Mouse (Mus musculus) kidney, embryonic 15.5 days (tissue): ENCODE results near the gene Tulp1. TPM values are rescaled to one million over a fixed set of nuclear protein-coding genes. Genes with fewer than 3 reads are reported as not detected.

Source experiments
- ATAC-seq: fragments of 200-750 bp; cut with Nextera tagmentation; replicated peaks from 2 replicates; pipeline ENCODE4 v1.8.0; 2017; ENCODE audit warnings: moderate TSS enrichment; ENCODE audit not compliant: low FRiP score
- H3K27ac ChIP-seq: fragments of 300-500 bp; sonication (generic); 2 replicates; pipeline ENCODE4 v1.5.1; 2015; ENCODE audit warnings: mild to moderate bottlenecking, inconsistent platforms
- H3K27me3 ChIP-seq: fragments of 300-500 bp; sonication (generic); 2 replicates; pipeline ENCODE4 v1.6.1; 2015; ENCODE audit warnings: inconsistent platforms
- H3K36me3 ChIP-seq: fragments of 300-500 bp; sonication (generic); 2 replicates; pipeline ENCODE4 v1.6.1; 2015; ENCODE audit warnings: inconsistent platforms
- H3K4me1 ChIP-seq: fragments of 300-500 bp; sonication (generic); 2 replicates; pipeline ENCODE4 v1.6.1; 2015; ENCODE audit warnings: inconsistent platforms
- H3K4me2 ChIP-seq: fragments of 300-500 bp; sonication (generic); 2 replicates; pipeline ENCODE4 v1.6.1; 2015; ENCODE audit warnings: moderate library complexity, mild to moderate bottlenecking, inconsistent platforms
- H3K4me3 ChIP-seq: fragments of 300-500 bp; sonication (generic); replicated peaks from 2 replicates; pipeline ENCODE4 v1.5.1; 2015; ENCODE audit warnings: mild to moderate bottlenecking, inconsistent platforms
- H3K9ac ChIP-seq: fragments of 300-500 bp; sonication (generic); 2 replicates; pipeline ENCODE4 v1.6.1; 2015; ENCODE audit warnings: mild to moderate bottlenecking, inconsistent platforms
- H3K9me3 ChIP-seq: fragments of 300-500 bp; sonication (generic); replicated peaks from 2 replicates; pipeline ENCODE4 v1.6.1; 2016; ENCODE audit warnings: inconsistent platforms
- WGBS: fragments of 180-500 bp; shearing (Covaris S2); methylation state at CpG from one replicate; pipeline ENCODE4 v1.1.7; 2015; ENCODE audit warnings: mixed read lengths; 5-methylcytosine and 5-hydroxymethylcytosine counted together
- polyA plus RNA-seq: library from polyadenylated mRNA; unstranded; fragments of >200 nt; fragmentation: Nextera tagmentation; extraction: Ambion mirVana; gene quantifications from 2 replicates; pipeline ENCODE4 v1.2.1, GENCODE M21; 2015

The Tulp1 gene
- polyA plus RNA-seq, 1 experiment from 2014 or later, result 6.4 TPM

DNA sequence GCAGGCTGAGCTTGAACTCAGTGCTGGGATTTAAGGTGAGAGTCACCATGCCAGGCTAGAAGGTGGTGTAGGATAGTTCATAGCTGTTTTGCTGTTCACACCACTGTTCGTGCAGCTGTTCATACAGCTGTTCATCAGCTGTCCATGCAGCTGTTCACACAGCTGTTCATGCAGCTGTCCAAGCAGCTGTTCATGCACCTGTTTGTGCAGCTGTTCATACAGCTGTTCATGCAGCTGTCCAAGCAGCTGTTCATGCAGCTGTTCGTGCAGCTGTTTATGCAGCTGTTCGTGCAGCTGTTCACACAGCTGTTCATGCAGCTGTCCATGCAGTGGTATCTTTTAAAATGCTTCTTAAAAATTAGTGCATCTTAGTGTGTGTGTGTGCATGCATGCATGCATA lies 23.5 kb upstream of the Tulp1 start:
- Histone ChIP-seq H3K9ac (no peak overlapping the region), H3K27ac (no peak overlapping the region), H3K36me3 (no peaks in the 10 kb centered on the region), H3K4me3 (no peak overlapping the region), H3K4me2 (no peak overlapping the region), H3K27me3 (peaks cover 32% of the 10 kb centered on the region), H3K4me1 (peaks cover 20% of the 10 kb centered on the region), H3K9me3 (no peaks in the 10 kb centered on the region)
- no peak for ATAC-seq
- 80% methylated on average over 3 of the region's 3 CpGs for WGBS

DNA sequence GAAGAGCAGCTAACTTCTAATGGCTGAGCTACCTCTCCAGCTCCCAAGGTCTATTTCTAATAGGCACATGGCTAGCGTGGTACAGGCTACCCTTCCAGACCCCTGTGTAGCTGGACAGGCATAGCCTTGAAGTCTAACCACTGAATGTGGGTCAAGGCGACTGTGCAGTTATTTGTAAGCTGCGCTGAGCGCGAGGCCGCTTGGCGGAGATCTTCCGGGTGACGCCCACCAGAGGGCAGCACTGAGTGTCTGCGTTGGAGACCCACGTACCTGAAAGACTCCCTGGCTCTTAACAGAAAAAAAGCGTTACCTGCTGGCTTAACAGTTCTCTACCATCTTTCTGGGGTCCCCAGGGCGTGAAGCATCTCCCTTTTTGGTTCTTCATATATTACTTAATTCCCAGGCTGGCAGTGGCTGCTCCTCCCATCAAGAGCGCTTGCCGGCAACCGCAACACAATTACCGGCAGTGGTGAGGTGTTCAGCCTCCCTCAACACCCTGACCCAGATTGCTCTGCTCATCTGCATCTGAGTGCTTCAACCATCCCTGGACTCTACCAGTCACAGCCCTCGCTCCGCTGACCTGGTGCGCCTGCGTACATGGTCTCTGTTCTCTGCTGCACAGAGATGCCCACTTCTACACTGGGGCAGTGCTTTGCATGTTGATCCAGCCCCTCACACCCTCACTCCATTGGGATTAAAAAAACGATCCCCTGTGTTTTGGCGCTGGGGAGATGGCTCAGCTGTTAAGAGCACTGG lies 21.3 kb upstream of the Tulp1 start:
- WGBS, result 4% methylated on average over 23 of the region's 23 CpGs
- Histone ChIP-seq H3K36me3 (no peaks in the 10 kb centered on the region), H3K4me1 (peaks cover 4% of the 10 kb centered on the region; the same call in 1 of the 2 replicates), H3K27ac (no peak overlapping the region), H3K4me2 (peak overlapping the region; percentile 47), H3K4me3 (peak overlapping the region; percentile 16; the same call in 1 of the 2 replicates), H3K9me3 (no peaks in the 10 kb centered on the region), H3K9ac (no peak overlapping the region), H3K27me3 (peaks cover 32% of the 10 kb centered on the region)
- ATAC-seq, result no peak

DNA sequence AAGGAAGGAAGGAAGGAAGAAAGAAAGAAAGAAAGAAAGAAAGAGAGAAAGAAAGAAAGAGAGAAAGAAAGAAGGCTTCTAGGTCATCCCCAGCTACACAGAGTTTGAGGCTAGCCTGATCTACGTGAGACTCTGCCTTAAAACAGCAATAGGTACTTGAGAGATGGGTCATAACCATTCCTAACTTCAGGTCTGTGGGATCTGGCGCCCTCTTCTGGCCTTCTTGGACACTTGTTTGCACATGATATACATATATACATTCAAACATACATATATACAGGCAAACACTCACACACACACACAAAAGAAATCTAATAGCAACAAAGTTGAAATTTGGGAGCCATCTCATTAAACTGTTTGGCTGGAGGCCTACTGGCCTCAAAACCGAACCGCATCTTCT lies 19.3 kb upstream of the Tulp1 start:
- peaks cover 4% of the 10 kb centered on the region; the same call in 1 of the 2 replicates for H3K4me1 ChIP-seq
- H3K9ac ChIP-seq, result no peak overlapping the region
- H3K4me3 ChIP-seq, result no peak overlapping the region
- H3K27ac ChIP-seq, result no peak overlapping the region
- peaks cover 35% of the 10 kb centered on the region for H3K27me3 ChIP-seq
- WGBS, result 74% methylated on average over 4 of the region's 4 CpGs
- H3K4me2 ChIP-seq, result no peak overlapping the region
- H3K9me3 ChIP-seq, result no peaks in the 10 kb centered on the region
- H3K36me3 ChIP-seq, result no peaks in the 10 kb centered on the region
- ATAC-seq, result no peak

DNA sequence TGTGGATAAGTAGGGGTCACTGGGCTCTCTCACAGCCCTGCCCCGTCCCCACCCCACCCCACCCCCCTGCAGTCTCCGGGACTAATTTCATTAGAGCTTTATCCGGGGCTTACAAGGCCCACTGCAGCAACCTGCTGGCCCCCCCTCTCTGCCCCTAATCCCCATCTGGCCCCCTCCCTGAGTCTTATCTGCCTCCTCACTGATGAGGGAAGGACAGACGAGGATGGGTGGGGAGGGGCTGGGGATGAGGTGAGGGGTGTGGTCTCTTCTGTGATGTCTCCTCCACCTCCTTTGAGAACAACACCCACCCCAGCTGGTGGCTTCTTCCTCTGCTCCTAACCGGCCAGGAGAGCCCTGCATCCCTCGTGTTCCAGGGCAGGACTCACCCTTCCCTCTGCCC lies 15.2 kb upstream of the Tulp1 start:
- no peak overlapping the region for H3K4me2 ChIP-seq
- H3K36me3 ChIP-seq, result no peaks in the 10 kb centered on the region
- 16% methylated on average over 6 of the region's 6 CpGs for WGBS
- H3K27me3 ChIP-seq, result peaks cover 20% of the 10 kb centered on the region
- H3K9ac ChIP-seq, result no peak overlapping the region
- H3K4me1 ChIP-seq, result peaks cover 7% of the 10 kb centered on the region
- H3K4me3 ChIP-seq, result no peak overlapping the region
- no peak for ATAC-seq
- no peaks in the 10 kb centered on the region for H3K9me3 ChIP-seq
- H3K27ac ChIP-seq, result no peak overlapping the region

DNA sequence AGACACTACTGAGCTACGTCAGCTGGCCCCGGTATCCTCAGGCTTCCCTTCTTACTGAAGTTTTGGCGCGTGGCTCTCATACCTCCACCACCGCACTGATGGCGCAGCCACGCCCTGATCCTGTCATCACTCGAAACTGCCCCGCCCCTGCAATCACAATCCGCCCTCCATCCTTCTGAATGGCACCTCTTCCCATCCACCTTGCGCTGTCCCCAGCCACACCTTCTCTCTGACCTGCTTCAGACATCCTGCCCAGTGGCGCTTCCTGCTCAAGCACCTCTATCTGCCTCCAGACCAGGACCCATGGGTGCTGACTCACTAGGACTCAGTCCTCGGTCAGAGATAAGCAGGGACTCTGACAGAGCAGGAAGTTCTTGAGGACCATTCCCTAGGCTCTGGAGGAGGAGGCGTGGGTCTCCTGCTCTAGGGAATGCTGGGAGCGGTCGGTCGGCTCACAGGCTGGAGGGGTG lies 10.6 kb upstream of the Tulp1 start:
- H3K27me3 ChIP-seq, result peaks cover 35% of the 10 kb centered on the region
- H3K27ac ChIP-seq, result no peak overlapping the region
- no peak overlapping the region for H3K4me3 ChIP-seq
- peak; percentile 30; the same call in 1 of the 2 replicates for ATAC-seq
- H3K4me2 ChIP-seq, result peak overlapping the region; percentile 33; the same call in 1 of the 2 replicates
- 12% methylated on average over 17 of the region's 17 CpGs for WGBS
- H3K9ac ChIP-seq, result no peak overlapping the region
- no peaks in the 10 kb centered on the region for H3K9me3 ChIP-seq
- H3K4me1 ChIP-seq, result peaks cover 17% of the 10 kb centered on the region
- no peaks in the 10 kb centered on the region for H3K36me3 ChIP-seq

DNA sequence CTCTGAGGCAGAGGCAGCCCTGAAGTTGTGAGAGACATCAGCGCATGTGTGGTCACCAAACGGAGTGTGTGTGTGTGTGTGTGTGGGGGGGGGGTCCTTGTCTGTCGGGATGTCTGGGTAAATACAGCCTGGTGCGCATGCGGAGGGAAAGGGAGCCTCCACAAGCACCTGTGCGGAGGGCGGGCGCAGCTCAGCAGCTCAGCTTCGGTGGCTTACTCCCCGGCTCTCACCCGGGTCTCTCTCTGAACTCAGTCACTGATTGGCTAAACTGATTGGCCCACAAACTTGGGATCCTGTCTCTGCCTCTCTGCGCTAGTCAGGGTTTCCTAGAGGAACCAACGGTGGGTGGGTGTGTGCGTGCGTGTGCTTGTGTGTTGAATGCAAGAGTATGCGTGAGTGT lies 9.5 kb upstream of the Tulp1 start:
- Histone ChIP-seq H3K4me2 (peak overlapping the region; percentile 45), H3K4me1 (peaks cover 17% of the 10 kb centered on the region), H3K27ac (no peak overlapping the region), H3K27me3 (peaks cover 32% of the 10 kb centered on the region), H3K9ac (0 out of 2 replicates have a peak overlapping the region, but pooled peaks have one; percentile 8), H3K9me3 (no peaks in the 10 kb centered on the region), H3K36me3 (no peaks in the 10 kb centered on the region), H3K4me3 (no peak overlapping the region)
- 14% methylated on average over 16 of the region's 16 CpGs for WGBS
- 0 out of 2 replicates have a peak, but pooled peaks have one; percentile 20 for ATAC-seq

DNA sequence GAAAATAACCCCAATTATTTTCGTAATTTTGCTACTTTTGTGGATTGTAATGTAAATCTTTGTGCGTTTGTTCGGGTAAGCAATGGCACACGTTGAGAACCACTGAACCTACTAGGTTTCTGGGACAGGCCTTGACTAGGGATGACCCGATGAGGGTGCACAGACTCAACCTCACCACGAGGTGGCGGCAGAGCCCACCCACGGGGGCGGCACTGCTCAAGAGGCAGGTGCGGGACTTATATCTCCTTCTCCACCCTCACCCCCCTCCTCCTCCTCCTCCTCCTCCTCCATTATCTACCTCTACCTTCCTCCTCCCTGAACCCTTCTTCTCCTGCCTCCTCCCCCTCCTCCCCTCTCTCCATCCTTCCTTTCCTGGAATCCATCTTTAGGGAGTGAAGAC lies 8.8 kb upstream of the Tulp1 start:
- H3K27ac ChIP-seq, result no peak overlapping the region
- no peak overlapping the region for H3K9ac ChIP-seq
- H3K4me2 ChIP-seq, result 0 out of 2 replicates have a peak overlapping the region, but pooled peaks have one; percentile 45
- WGBS, result 15% methylated on average over 10 of the region's 10 CpGs
- H3K27me3 ChIP-seq, result peaks cover 32% of the 10 kb centered on the region
- H3K9me3 ChIP-seq, result no peaks in the 10 kb centered on the region
- peaks cover 17% of the 10 kb centered on the region for H3K4me1 ChIP-seq
- ATAC-seq, result 0 out of 2 replicates have a peak, but pooled peaks have one; percentile 35
- no peaks in the 10 kb centered on the region for H3K36me3 ChIP-seq
- H3K4me3 ChIP-seq, result no peak overlapping the region

DNA sequence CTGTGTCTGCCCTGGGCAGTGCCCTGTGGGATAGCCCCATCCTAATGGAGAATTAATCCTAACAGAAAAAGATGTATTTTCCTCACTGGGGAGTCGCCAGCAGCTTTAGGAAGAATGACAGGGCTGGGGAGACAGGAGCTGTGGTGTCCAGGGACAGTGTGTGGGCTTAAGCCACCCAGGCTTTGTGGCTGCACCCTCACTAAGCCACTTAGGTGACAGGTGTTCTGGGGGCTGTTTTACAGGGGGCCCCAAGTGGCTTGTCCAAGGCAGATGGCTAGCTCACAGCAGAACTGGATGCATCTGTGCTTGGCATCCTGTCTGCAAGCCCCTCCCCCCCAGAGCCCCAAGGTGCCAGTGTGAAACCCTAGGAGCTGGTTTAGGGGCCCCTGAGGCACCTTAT lies 6.9 kb upstream of the Tulp1 start:
- Histone ChIP-seq H3K4me2 (no peak overlapping the region), H3K9ac (no peak overlapping the region), H3K27ac (no peak overlapping the region), H3K4me1 (peaks cover 22% of the 10 kb centered on the region), H3K4me3 (no peak overlapping the region), H3K27me3 (peaks cover 24% of the 10 kb centered on the region), H3K9me3 (no peaks in the 10 kb centered on the region), H3K36me3 (no peaks in the 10 kb centered on the region)
- 74% methylated on average over 1 of the region's 1 CpGs for WGBS
- no peak for ATAC-seq

DNA sequence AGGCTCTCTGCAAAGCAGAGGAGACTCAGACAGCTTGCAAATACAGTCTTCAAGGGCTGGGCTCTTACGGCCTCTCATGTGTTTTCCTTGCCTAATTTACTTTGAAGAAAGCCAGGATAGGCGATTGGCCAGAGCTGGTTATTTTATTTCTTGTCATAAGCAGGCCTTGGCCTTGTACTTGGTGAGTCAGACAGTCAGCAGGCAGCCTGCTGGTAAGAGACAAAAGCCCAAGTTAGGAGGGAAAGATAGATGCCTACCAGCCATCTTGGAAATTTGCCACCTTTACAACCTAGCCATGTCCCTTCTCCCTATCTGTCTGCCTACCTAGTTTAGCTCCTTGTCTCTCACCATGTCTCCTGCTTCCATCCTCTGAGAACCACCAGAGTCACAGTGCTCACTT lies 6.3 kb upstream of the Tulp1 start:
- no peak for ATAC-seq
- H3K36me3 ChIP-seq, result no peaks in the 10 kb centered on the region

DNA sequence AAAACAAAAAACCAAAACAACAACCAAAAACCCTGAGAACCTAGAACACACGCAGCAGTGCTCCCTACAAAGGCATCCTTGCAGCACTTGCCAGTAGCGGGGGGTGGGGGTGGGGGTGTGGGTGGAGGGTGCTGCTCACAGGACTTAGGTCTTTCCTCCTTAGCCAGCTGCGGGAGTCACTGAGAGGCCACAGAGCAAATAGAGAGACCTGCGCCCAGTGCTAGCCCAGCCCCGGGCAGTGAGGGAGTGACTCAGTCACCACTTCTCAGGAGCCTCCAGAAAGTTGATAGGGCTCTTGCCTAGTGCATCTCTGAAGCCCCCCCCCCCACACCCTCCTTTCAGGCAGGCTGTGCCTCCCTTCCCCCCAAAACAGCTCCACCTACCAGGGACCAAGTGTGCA lies 4.0 kb upstream of the Tulp1 start:
- no peak overlapping the region for H3K4me3 ChIP-seq
- no peak overlapping the region for H3K9ac ChIP-seq
- 70% methylated on average over 5 of the region's 5 CpGs for WGBS
- peaks cover 23% of the 10 kb centered on the region for H3K27me3 ChIP-seq
- H3K27ac ChIP-seq, result no peak overlapping the region
- H3K36me3 ChIP-seq, result no peaks in the 10 kb centered on the region
- ATAC-seq, result no peak
- no peak overlapping the region for H3K4me2 ChIP-seq
- peaks cover 17% of the 10 kb centered on the region for H3K4me1 ChIP-seq
- no peaks in the 10 kb centered on the region for H3K9me3 ChIP-seq

More for the DNA sequence above, 6.3 kb upstream of the Tulp1 start:
- H3K27ac ChIP-seq, result no peak overlapping the region
- no peak overlapping the region for H3K4me2 ChIP-seq
- peaks cover 22% of the 10 kb centered on the region for H3K4me1 ChIP-seq
- H3K9ac ChIP-seq, result no peak overlapping the region
- H3K9me3 ChIP-seq, result no peaks in the 10 kb centered on the region
- peaks cover 24% of the 10 kb centered on the region for H3K27me3 ChIP-seq
- 71% methylated on average over 2 of the region's 2 CpGs for WGBS
- H3K4me3 ChIP-seq, result no peak overlapping the region

DNA sequence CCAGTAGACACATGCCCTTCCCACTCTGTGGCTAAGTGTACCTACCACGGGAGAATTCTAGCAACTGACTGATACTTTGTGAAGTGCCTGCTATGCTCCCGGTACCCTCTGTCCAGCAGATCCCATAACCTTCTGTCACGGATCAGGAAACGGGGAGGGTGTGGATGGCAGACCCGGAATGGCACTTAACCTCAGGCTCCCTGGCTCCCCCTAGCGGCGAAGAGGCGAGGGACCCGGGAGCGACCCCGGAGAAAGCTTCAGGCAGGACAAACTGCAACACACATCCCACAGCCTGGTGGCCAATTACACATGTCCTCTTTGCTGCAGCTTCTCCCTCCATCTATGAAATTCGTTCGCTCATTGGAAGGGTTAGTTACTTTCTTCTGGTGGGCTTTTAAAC lies 3.4 kb upstream of the Tulp1 start:
- 6% methylated on average over 13 of the region's 13 CpGs for WGBS
- Histone ChIP-seq H3K4me2 (no peak overlapping the region), H3K9me3 (no peaks in the 10 kb centered on the region), H3K27ac (no peak overlapping the region), H3K9ac (no peak overlapping the region), H3K4me3 (no peak overlapping the region), H3K4me1 (peaks cover 22% of the 10 kb centered on the region), H3K27me3 (peaks cover 26% of the 10 kb centered on the region), H3K36me3 (no peaks in the 10 kb centered on the region)
- ATAC-seq, result no peak; the same call in 1 of the 2 replicates

DNA sequence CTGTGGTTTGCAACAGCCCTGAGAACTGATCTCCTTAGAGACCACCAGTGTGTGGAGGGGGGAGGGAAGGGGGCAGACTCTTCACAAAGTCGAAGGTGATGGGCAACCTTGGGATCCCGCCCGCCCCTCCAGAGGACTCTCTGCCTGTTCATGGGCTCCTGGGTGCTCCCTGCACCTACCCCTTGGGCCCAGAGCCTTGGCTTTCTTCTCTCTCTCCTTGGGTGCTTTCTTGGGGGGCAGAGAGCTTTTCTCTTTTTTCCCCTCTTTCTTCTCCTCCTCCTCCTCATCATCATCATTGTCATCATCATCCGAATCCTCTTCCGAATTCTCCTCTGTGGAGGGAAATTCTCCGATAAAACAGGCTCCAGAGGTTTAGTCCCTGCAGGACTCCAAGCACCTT lies 1.5 kb downstream of the Tulp1 start:
- H3K4me2 ChIP-seq, result peak overlapping the region; percentile 67
- H3K36me3 ChIP-seq, result no peaks in the 10 kb centered on the region
- ATAC-seq, result no peak
- peak overlapping the region; percentile 36; the same call in 1 of the 2 replicates for H3K4me3 ChIP-seq
- H3K4me1 ChIP-seq, result peaks cover 54% of the 10 kb centered on the region
- peak overlapping the region; percentile 34; the same call in 1 of the 2 replicates for H3K9ac ChIP-seq
- 17% methylated on average over 6 of the region's 6 CpGs for WGBS
- peaks cover 57% of the 10 kb centered on the region for H3K27me3 ChIP-seq
- H3K27ac ChIP-seq, result no peak overlapping the region
- H3K9me3 ChIP-seq, result no peaks in the 10 kb centered on the region
